8 mouse cellular contexts compared by ENCODE assay signal in the genomic region with DNA sequence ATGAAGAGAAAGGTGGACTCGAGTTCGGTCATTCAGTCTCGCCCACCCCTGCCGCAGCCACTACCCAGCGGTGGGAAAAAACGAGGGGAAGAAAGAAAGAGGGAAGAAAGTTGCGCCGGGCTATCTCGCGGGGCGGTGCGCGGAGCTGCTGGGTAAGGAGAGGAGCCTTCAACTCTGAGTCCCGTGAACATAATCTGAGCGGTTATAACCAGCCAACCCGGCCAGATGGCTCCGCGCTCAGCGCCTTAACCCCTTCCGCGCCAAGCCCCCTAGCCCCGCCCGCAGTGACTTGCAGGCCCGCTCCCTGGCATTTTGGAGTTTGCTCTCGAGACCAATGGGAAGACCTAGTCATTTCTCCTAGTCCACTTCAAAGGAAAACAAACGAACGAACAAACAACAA. TPM values are rescaled to one million over a fixed set of nuclear protein-coding genes. Genes with fewer than 3 reads are reported as not detected.
DNase-seq lines count a peak whose midpoint lies in the region; ATAC-seq lines count a peak whose summit lies in the region.

No protein-coding gene starts in this region.

- peak overlapping the region; percentile 79 for H3K4me2 ChIP-seq in heart, embryonic 13.5 days
- peak overlapping the region; percentile 64 for H3K4me2 ChIP-seq in neural tube, embryonic 12.5 days (replicated peaks)

- H3K36me3 ChIP-seq in heart, embryonic 13.5 days: no peaks in the 10 kb centered on the region
- H3K36me3 ChIP-seq in neural tube, embryonic 12.5 days: no peaks in the 10 kb centered on the region

- under 1% methylated on average over 27 of the region's 27 CpGs for WGBS in heart, embryonic 13.5 days
- WGBS in neural tube, embryonic 12.5 days: 0% methylated on average over 27 of the region's 27 CpGs

- peaks cover 71% of the 10 kb centered on the region for H3K4me1 ChIP-seq in heart, embryonic 13.5 days
- peaks cover 43% of the 10 kb centered on the region for H3K4me1 ChIP-seq in neural tube, embryonic 12.5 days

- H3K27me3 ChIP-seq in heart, embryonic 13.5 days (replicated peaks): peaks cover 33% of the 10 kb centered on the region
- H3K27me3 ChIP-seq in neural tube, embryonic 12.5 days (replicated peaks): peaks cover 64% of the 10 kb centered on the region

- H3K27ac ChIP-seq in heart, embryonic 13.5 days (replicated peaks): peak overlapping the region; percentile 26; the same call in 1 of the 2 replicates
- H3K27ac ChIP-seq in neural tube, embryonic 12.5 days: no peak overlapping the region

- H3K9me3 ChIP-seq in heart, embryonic 13.5 days: no peaks in the 10 kb centered on the region
- no peaks in the 10 kb centered on the region for H3K9me3 ChIP-seq in neural tube, embryonic 12.5 days

- no peak for ATAC-seq in heart, embryonic 13.5 days (ENCODE audit: extremely low read depth, insufficient number of reproducible peaks, low FRiP score, low TSS enrichment)
- 0 out of 2 replicates have a peak, but pooled peaks have one; percentile 18 for ATAC-seq in neural tube, embryonic 12.5 days (ENCODE audit: low FRiP score, low read depth)

- H3K9ac ChIP-seq in heart, embryonic 13.5 days: peak overlapping the region; percentile 79
- H3K9ac ChIP-seq in neural tube, embryonic 12.5 days: 0 out of 2 replicates have a peak overlapping the region, but pooled peaks have one; percentile 29

- peak overlapping the region; percentile 59 for H3K4me3 ChIP-seq in heart, embryonic 13.5 days
- peak overlapping the region; percentile 36 for H3K4me3 ChIP-seq in neural tube, embryonic 12.5 days

- peak; percentile 96 for DNase-seq in heart, adult 11 months
- DNase-seq in heart, adult 8-10 months (ENCODE audit: low spot score): no peak
- DNase-seq in embryo, embryonic 10 days (ENCODE audit: low spot score): peak; percentile 80
- peak; percentile 65 to 77 for DNase-seq in kidney, postnatal 25 days
- DNase-seq in left cerebral cortex, postnatal 14 days (ENCODE audit: low spot score in 2 of 2): no peak
- no peak for DNase-seq in urinary bladder, postnatal 25 days (ENCODE audit: low spot score)

- intact Hi-C loops in left cerebral cortex, postnatal 14 days (cut with DNase I): loop anchor here (10.0 kb wide), 1 partner anchor 330 kb away; no protein-coding TSS in a partner anchor

RNA-seq across cellular contexts. Expression of a gene that starts 1.9 kb away (rescaled TPM):
- 1 to 10 TPM; 2.2 to 5.3 (median 3.9) TPM for total RNA-seq in heart, adult 8-10 months (2022)
- 7.4 and 8.9 TPM in 2 replicates for polyA plus RNA-seq in heart, embryonic 13.5 days (2015; fragmentation: Nextera tagmentation; extraction: Ambion mirVana)
- 12.6 and 12.9 TPM in 2 replicates for polyA plus RNA-seq in neural tube, embryonic 12.5 days (2016; fragmentation: Nextera tagmentation; extraction: Ambion mirVana)
- total RNA-seq in left cerebral cortex, postnatal 14 days (2021): 1 to 10 TPM; 1.7 to 4.3 TPM

Comparison
In these comparisons a context has a peak if more than half of its experiments do, and no peak if none do; other contexts are left out.
1. DNase-seq: peak in heart, adult 11 months (single experiment), embryo, embryonic 10 days (single experiment) and kidney, postnatal 25 days (2 of 2); none in heart, adult 8-10 months (single experiment), left cerebral cortex, postnatal 14 days (0 of 2) and urinary bladder, postnatal 25 days (single experiment).